Comparison of ENCODE assay signal across 32 mouse cellular contexts in genomic region chr5:21675494-21675893, GRCm38 (mm10). TPM values are rescaled to one million over a fixed set of nuclear protein-coding genes. Genes with fewer than 3 reads are reported as not detected.
DNase-seq lines count a peak whose midpoint lies in the region; ATAC-seq and TF ChIP-seq lines count a peak whose summit lies in the region.
"Had no signal": no experiment of that assay in that cellular context is flagged by ENCODE, and none has a peak within 500 bp of the region (broad histone marks: within the 10 kb centered on the region; RNA-seq: fewer than 3 reads in every experiment).

No protein-coding gene starts in this region.

- no peak for TF ChIP-seq POLR2A in testis, adult 2 months (IDR thresholded peaks at IDR 0.05; ENCODE audit: control insufficient read depth, low read depth, low read length)

- WGBS in intestine, embryonic 15.5 days, result 96% methylated on average over 23 of the region's 23 CpGs

- H3K4me2 ChIP-seq in intestine, embryonic 15.5 days (replicated peaks), result no peak overlapping the region
- H3K4me2 ChIP-seq: embryonic facial prominence, embryonic 13.5 days; forebrain, embryonic 13.5 days; heart, embryonic 13.5 days; hindbrain, embryonic 14.5 days had no signal

- no peak overlapping the region for H3K9ac ChIP-seq in intestine, embryonic 15.5 days
- H3K9ac ChIP-seq: embryonic facial prominence, embryonic 13.5 days; forebrain, embryonic 13.5 days; heart, embryonic 13.5 days; hindbrain, embryonic 14.5 days had no signal

- H3K4me1 ChIP-seq in testis, adult 2 months (ENCODE audit: control insufficient read depth, insufficient read depth, low read length), result no peaks in the 10 kb centered on the region; the same call in 1 of the 2 replicates
- 0 out of 2 replicates have a peak, but pooled peaks cover 3% of the 10 kb centered on the region for H3K4me1 ChIP-seq in intestine, embryonic 15.5 days (replicated peaks)
- H3K4me1 ChIP-seq: forebrain, embryonic 13.5 days had no signal

- H3K27me3 ChIP-seq in testis, adult 2 months (ENCODE audit: control insufficient read depth, insufficient read depth, low read length), result no peaks in the 10 kb centered on the region
- no peaks in the 10 kb centered on the region for H3K27me3 ChIP-seq in intestine, embryonic 15.5 days (replicated peaks)
- H3K27me3 ChIP-seq: embryonic facial prominence, embryonic 13.5 days; forebrain, embryonic 13.5 days; heart, embryonic 13.5 days; Patski had no signal

- no peak for TF ChIP-seq CTCF in testis, adult 2 months (IDR thresholded peaks at IDR 0.05; ENCODE audit: control insufficient read depth, insufficient read depth, insufficient replicate concordance, low read depth, low read length)

- ATAC-seq in intestine, embryonic 15.5 days, result no peak
- ATAC-seq: activated CD4-positive, CD25-positive, alpha-beta regulatory T cell, adult 4 months; CD4-positive, CD25-positive, alpha-beta regulatory T cell, adult 4 months; forebrain, embryonic 13.5 days; forebrain, embryonic 16.5 days; hindbrain, postnatal 0 days; inflammation-experienced regulatory T-cells, adult 6 months; intestine, postnatal 0 days had no signal

- no peaks in the 10 kb centered on the region for H3K9me3 ChIP-seq in intestine, embryonic 15.5 days
- H3K9me3 ChIP-seq: embryonic facial prominence, embryonic 10.5 days; heart, embryonic 13.5 days had no signal

- H3K27ac ChIP-seq in testis, adult 2 months (ENCODE audit: control insufficient read depth, insufficient read depth, low read depth, low read length), result no peak overlapping the region
- H3K27ac ChIP-seq in intestine, embryonic 15.5 days, result no peak overlapping the region
- H3K27ac ChIP-seq: embryonic facial prominence, embryonic 10.5 days; embryonic facial prominence, embryonic 13.5 days; forebrain, embryonic 10.5 days; forebrain, embryonic 13.5 days; heart, embryonic 13.5 days; hindbrain, embryonic 14.5 days; hindbrain, postnatal 0 days had no signal

- DNase-seq in testis, postnatal 14 days (ENCODE audit: low spot score), result no peak
- DNase-seq in ES-CJ7 (ENCODE audit: low read depth, low spot score), result peak; percentile 50
- DNase-seq in R1 (ENCODE audit: low read depth, low spot score), result peak; percentile 34
- DNase-seq in lung, postnatal 10 days, result no peak
- no peak for DNase-seq in right cerebral cortex, postnatal 10 days (ENCODE audit: low spot score in 2 of 2)
- DNase-seq: adrenal gland, adult 8-10 months; adrenal gland, postnatal 25 days; cerebellum, adult 11-12 months; cerebellum, adult 8-10 months; cerebellum, postnatal 10 days; cerebellum, postnatal 36 days; embryo, embryonic 11 days; gastrocnemius, postnatal 10 days; gastrocnemius, postnatal 36 days; heart, adult 18-20 months; heart, postnatal 14 days; heart, postnatal 4 days had no signal

- no peaks in the 10 kb centered on the region; the same call in 1 of the 2 replicates for H3K36me3 ChIP-seq in testis, adult 2 months (ENCODE audit: control insufficient read depth, insufficient read depth, low read length)
- no peaks in the 10 kb centered on the region for H3K36me3 ChIP-seq in intestine, embryonic 15.5 days

- peak overlapping the region; percentile 69 for H3K4me3 ChIP-seq in testis, adult 2 months (ENCODE audit: control insufficient read depth, low read depth, low read length)
- no peak overlapping the region for H3K4me3 ChIP-seq in intestine, embryonic 15.5 days (replicated peaks)
- H3K4me3 ChIP-seq: embryonic facial prominence, embryonic 10.5 days; embryonic facial prominence, embryonic 13.5 days; forebrain, embryonic 10.5 days; forebrain, embryonic 13.5 days; heart, embryonic 13.5 days had no signal

RNA-seq across cellular contexts. Expression of gene Napepld, which starts 25.7 kb away (rescaled TPM):
- polyA plus RNA-seq in testis, adult 2 months (2012; rRNA removed), result 13.5 and 14.4 TPM in 2 replicates
- polyA plus RNA-seq in intestine, embryonic 15.5 days (2015; fragmentation: Nextera tagmentation; extraction: Ambion mirVana), result 3.4 TPM in 2 replicates

RNA-seq across cellular contexts. Expression of gene Armc10, which starts 29.9 kb away (rescaled TPM):
- polyA plus RNA-seq in testis, adult 2 months (2012; rRNA removed), result 8.9 and 9.3 TPM in 2 replicates
- polyA plus RNA-seq in intestine, embryonic 15.5 days (2015; fragmentation: Nextera tagmentation; extraction: Ambion mirVana), result 33.5 and 37.2 TPM in 2 replicates

RNA-seq across cellular contexts. Expression of gene Fbxl13, which starts 30.1 kb away (rescaled TPM):
- 84.2 and 92.2 TPM in 2 replicates for polyA plus RNA-seq in testis, adult 2 months (2012; rRNA removed)
- 0.11 and 0.20 TPM in 2 replicates for polyA plus RNA-seq in intestine, embryonic 15.5 days (2015; fragmentation: Nextera tagmentation; extraction: Ambion mirVana)
- polyA plus RNA-seq: activated CD4-positive, CD25-positive, alpha-beta regulatory T cell, adult 4 months; CD4-positive, CD25-positive, alpha-beta regulatory T cell, adult 4 months had no signal

Comparison
In these comparisons a context has a peak if more than half of its experiments do, and no peak if none do; other contexts are left out.
1. DNase-seq: peak in ES-CJ7 (single experiment) and R1 (single experiment); none in testis, postnatal 14 days (single experiment), lung, postnatal 10 days (single experiment) and right cerebral cortex, postnatal 10 days (0 of 2).
2. RNA of gene Fbxl13, which starts 30.1 kb away (polyA plus RNA-seq): 84.2 to 92.2 TPM in testis, adult 2 months; 0.11 to 0.20 TPM in intestine, embryonic 15.5 days; every median in the first group is over 10 times any median in the second.